Mouse (Mus musculus): ENCODE results near the gene Ric8b.

Ric8b gene

GRCm38 (mm10) chr10:84963126-84963525 is 45.7 kb downstream of the Ric8b start:
- DNase-seq (ENCODE audit: low spot score), result no peak

GRCm38 (mm10) chr10:84963726-84964125 is 46.3 kb downstream of the Ric8b start:
- DNase-seq (ENCODE audit: low spot score), result no peak

- DNase-seq (ENCODE audit: low spot score), result no peak
These were observed 49.1 kb downstream of the Ric8b start for GRCm38 (mm10) chr10:84966542-84966941.

GRCm38 (mm10) chr10:84967645-84968044 is 50.2 kb downstream of the Ric8b start:
- DNase-seq (ENCODE audit: low spot score), result peak; percentile 42

GRCm38 (mm10) chr10:84968852-84969704 is 51.7 kb downstream of the Ric8b start:
- DNase-seq (ENCODE audit: low spot score), result no peak

GRCm38 (mm10) chr10:84975264-84975663 is 57.8 kb downstream of the Ric8b start:
- DNase-seq (ENCODE audit: low spot score), result no peak

GRCm38 (mm10) chr10:84976588-84977351 is 59.4 kb downstream of the Ric8b start:
- DNase-seq (ENCODE audit: low spot score), result peak; percentile 6

- DNase-seq (ENCODE audit: low spot score), result no peak
These were observed 62.9 kb downstream of the Ric8b start for GRCm38 (mm10) chr10:84980291-84980690.

- DNase-seq (ENCODE audit: low spot score), result no peak
These were observed 64.0 kb downstream of the Ric8b start for GRCm38 (mm10) chr10:84981441-84981840.

- DNase-seq (ENCODE audit: low spot score), result no peak
These were observed 65.3 kb downstream of the Ric8b start for GRCm38 (mm10) chr10:84982675-84983074.

GRCm38 (mm10) chr10:84985956-84986355 is 68.5 kb downstream of the Ric8b start:
- DNase-seq (ENCODE audit: low spot score), result peak; percentile 43

- DNase-seq (ENCODE audit: low spot score), result no peak
These were observed 70.2 kb downstream of the Ric8b start for GRCm38 (mm10) chr10:84987666-84988065.

GRCm38 (mm10) chr10:84988650-84989049 is 71.2 kb downstream of the Ric8b start:
- DNase-seq (ENCODE audit: low spot score), result no peak

GRCm38 (mm10) chr10:84994346-84994745 is 76.9 kb downstream of the Ric8b start:
- DNase-seq (ENCODE audit: low spot score), result no peak

- no peak for DNase-seq (ENCODE audit: low spot score)
These were observed 77.6 kb downstream of the Ric8b start for GRCm38 (mm10) chr10:84994971-84995370.

GRCm38 (mm10) chr10:84996366-84996765 is 79.0 kb downstream of the Ric8b start:
- DNase-seq (ENCODE audit: low spot score), result no peak

GRCm38 (mm10) chr10:84997571-84998224 is 80.3 kb downstream of the Ric8b start:
- DNase-seq (ENCODE audit: low spot score), result no peak

- no peak for DNase-seq (ENCODE audit: low spot score)
These were observed 80.8 kb downstream of the Ric8b start for GRCm38 (mm10) chr10:84998225-84998579.

GRCm38 (mm10) chr10:85001920-85002319 is 84.5 kb downstream of the Ric8b start:
- no peak for DNase-seq (ENCODE audit: low spot score)

- DNase-seq (ENCODE audit: low spot score), result no peak
These were observed 86.0 kb downstream of the Ric8b start for GRCm38 (mm10) chr10:85003190-85004026.

GRCm38 (mm10) chr10:85006573-85007310 is 89.3 kb downstream of the Ric8b start:
- DNase-seq (ENCODE audit: low spot score), result no peak
